Mouse (Mus musculus) forebrain, embryonic 11.5 days (tissue): ENCODE measurements around the gene Cox5a. TPM values are rescaled to one million over a fixed set of nuclear protein-coding genes. Genes with fewer than 3 reads are reported as not detected.

Experiments used
- ATAC-seq: fragments of 200-750 bp; cut with Nextera tagmentation; replicated peaks from 2 replicates; pipeline ENCODE4 v1.8.0; 2017; ENCODE audit warnings: moderate TSS enrichment; ENCODE audit not compliant: low FRiP score
- DNase-seq: peaks from one replicate; pipeline ENCODE4 v3.0.0-alpha.2; 2017; ENCODE audit warnings: low spot score
- H3K27ac ChIP-seq: fragments of 300-500 bp; sonication (generic); 2 replicates; pipeline ENCODE4 v1.5.1; 2014; ENCODE audit warnings: low read depth, low read length
- H3K27me3 ChIP-seq: fragments of 300-500 bp; sonication (generic); 2 replicates; pipeline ENCODE4 v1.6.1; 2014; ENCODE audit warnings: mild to moderate bottlenecking, low read length, mixed read lengths; ENCODE audit not compliant: control insufficient read depth, insufficient read depth
- H3K36me3 ChIP-seq: fragments of 300-500 bp; sonication (generic); 2 replicates; pipeline ENCODE4 v1.6.1; 2014; ENCODE audit warnings: mild to moderate bottlenecking, low read length, moderate library complexity, mixed read lengths; ENCODE audit not compliant: control insufficient read depth, insufficient read depth
- H3K4me1 ChIP-seq: fragments of 300-500 bp; sonication (generic); replicated peaks from 2 replicates; pipeline ENCODE4 v1.6.1; 2014; ENCODE audit warnings: low read length, mixed read lengths; ENCODE audit not compliant: control insufficient read depth, insufficient read depth
- H3K4me2 ChIP-seq: fragments of 300-500 bp; sonication (generic); 2 replicates; pipeline ENCODE4 v1.6.1; 2014; ENCODE audit warnings: low read depth, mild to moderate bottlenecking, low read length, moderate library complexity, mixed read lengths; ENCODE audit not compliant: severe bottlenecking
- H3K4me3 ChIP-seq: fragments of 300-500 bp; sonication (generic); 2 replicates; pipeline ENCODE4 v1.5.1; 2014; ENCODE audit warnings: low read depth, low read length
- H3K9ac ChIP-seq: fragments of 300-500 bp; sonication (generic); 2 replicates; pipeline ENCODE4 v1.6.1; 2014; ENCODE audit warnings: low read length
- H3K9me3 ChIP-seq: fragments of 300-500 bp; sonication (generic); 2 replicates; pipeline ENCODE4 v1.6.1; 2016; ENCODE audit warnings: low read length, mixed read lengths; ENCODE audit not compliant: control insufficient read depth
- WGBS: fragments of 180-500 bp; shearing (Covaris S2); extraction: QIAGEN DNeasy Blood & Tissue Kit; methylation state at CpG from one replicate; pipeline ENCODE4 v1.1.7; 2014; 5-methylcytosine and 5-hydroxymethylcytosine counted together
- polyA plus RNA-seq: library from polyadenylated mRNA; unstranded; fragments of >200 nt; fragmentation: Nextera tagmentation; extraction: Ambion mirVana; gene quantifications from 2 replicates; pipeline ENCODE4 v1.2.1, GENCODE M21; 2014

The Cox5a gene
- polyA plus RNA-seq, result 624 and 635 TPM in 2 replicates

DNA sequence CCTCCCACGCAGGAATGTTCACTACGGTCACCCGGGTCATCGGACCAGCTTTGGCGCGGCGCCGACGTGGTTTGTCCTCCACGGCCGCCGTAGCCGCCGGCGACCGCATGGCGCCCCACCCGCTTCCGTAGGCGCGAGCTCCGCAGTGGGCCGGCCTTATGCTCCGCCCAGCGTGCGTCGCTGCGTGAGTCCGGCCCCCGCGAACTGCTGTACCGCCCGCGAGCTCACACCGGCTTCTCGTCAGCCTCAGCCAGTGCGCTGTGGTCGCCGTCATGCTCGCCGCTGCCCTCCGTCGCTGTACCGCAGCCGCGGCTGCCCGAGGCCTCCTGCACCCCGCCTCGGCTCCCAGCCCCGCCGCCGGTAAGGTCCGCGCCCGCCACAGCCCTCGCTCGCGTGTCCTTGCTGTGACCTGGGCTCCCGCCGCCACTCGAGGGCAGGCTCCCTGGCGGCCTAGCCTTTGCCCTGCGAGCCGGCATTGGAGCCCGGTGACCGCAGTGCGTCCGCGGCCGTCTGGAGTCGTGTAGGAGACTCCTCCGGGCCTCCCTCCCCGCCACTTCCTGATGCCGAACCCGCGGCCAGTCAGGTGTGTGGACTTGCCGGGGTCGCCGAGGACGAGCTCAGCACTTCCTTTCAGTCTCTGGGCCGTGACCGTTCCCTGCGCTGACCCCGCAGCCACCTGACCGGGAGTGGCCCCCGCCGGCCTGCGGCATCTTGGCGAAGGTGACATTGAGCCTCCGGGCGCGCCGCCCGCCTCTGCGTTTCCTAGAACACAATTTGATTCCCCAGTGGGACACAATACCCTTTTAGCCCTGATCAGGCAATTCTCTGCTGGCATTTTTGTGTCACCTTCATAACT, at the start of gene Cox5a:
Cox5a (plus strand) TSS at position 219 of the 856 bp plus-strand sequence.
- Histone ChIP-seq H3K36me3 (no peaks in the 10 kb centered on the region), H3K9me3 (no peaks in the 10 kb centered on the region), H3K4me1 (peaks cover 4% of the 10 kb centered on the region; the same call in 1 of the 2 replicates), H3K4me3 (peak within 1 kb of the TSS; percentile 92), H3K27ac (peak within 1 kb of the TSS; percentile 82), H3K9ac (peak within 1 kb of the TSS; percentile 97), H3K27me3 (no peaks in the 10 kb centered on the region), H3K4me2 (peak within 1 kb of the TSS; percentile 79)
- under 1% methylated on average over 91 of the region's 95 CpGs for WGBS
- peak; percentile 94 for DNase-seq
- ATAC-seq, result peak; percentile 97

DNA sequence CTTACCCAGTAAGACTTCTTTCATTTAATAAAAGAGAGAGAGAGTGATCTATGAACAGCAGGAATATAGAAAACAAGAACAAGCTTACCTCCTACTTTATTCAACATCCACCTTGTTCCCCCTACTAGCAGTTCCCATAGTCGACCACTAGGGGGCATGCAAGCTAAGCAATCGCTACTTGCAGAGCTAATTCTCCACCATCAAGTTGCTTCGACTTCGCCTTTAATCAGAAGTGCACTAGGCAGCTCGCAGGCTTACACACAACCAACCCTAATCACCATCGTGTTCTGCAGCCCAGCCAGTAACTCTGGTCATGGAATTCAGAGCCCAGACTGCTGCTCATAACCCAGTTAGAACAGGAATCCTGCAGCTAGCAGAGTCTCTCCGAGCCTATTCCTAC, 35.3 kb upstream of the Cox5a start:
- no peaks in the 10 kb centered on the region for H3K36me3 ChIP-seq
- H3K4me2 ChIP-seq, result no peak overlapping the region
- no peak overlapping the region; the same call in 1 of the 2 replicates for H3K9ac ChIP-seq

DNA sequence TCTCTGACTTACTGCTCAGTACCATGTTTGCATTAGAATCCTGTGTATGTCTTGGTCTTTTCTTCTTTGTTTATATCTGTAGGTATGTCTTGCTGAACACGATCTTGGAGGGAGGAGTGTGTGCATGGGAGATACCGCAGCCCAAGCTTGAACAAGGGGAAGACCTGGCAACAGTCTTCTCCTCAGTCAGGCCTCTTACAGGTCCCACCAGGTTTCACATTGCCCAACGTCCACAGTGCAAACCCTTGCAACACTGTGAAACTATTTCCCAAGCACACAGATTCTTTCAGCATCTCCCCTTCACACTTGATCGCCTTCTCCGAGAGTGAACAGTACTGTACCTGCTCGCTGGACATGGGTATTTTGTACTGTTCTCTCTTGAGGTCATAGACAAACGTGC, 33.3 kb upstream of the Cox5a start:
- Histone ChIP-seq H3K9ac (no peak overlapping the region), H3K36me3 (no peaks in the 10 kb centered on the region), H3K4me2 (no peak overlapping the region), H3K27ac (no peak overlapping the region), H3K4me1 (no peaks in the 10 kb centered on the region), H3K4me3 (no peak overlapping the region), H3K9me3 (no peaks in the 10 kb centered on the region), H3K27me3 (no peaks in the 10 kb centered on the region)
- DNase-seq (no peak), ATAC-seq (no peak)
- 79% methylated on average over 7 of the region's 7 CpGs for WGBS

More for the DNA sequence above, 35.3 kb upstream of the Cox5a start:
- Histone ChIP-seq H3K27ac (no peak overlapping the region), H3K4me1 (no peaks in the 10 kb centered on the region), H3K4me3 (no peak overlapping the region), H3K27me3 (no peaks in the 10 kb centered on the region), H3K9me3 (no peaks in the 10 kb centered on the region)
- WGBS, result 19% methylated on average over 7 of the region's 7 CpGs
- ATAC-seq, result no peak; the same call in 1 of the 2 replicates
- peak; percentile 88 for DNase-seq

DNA sequence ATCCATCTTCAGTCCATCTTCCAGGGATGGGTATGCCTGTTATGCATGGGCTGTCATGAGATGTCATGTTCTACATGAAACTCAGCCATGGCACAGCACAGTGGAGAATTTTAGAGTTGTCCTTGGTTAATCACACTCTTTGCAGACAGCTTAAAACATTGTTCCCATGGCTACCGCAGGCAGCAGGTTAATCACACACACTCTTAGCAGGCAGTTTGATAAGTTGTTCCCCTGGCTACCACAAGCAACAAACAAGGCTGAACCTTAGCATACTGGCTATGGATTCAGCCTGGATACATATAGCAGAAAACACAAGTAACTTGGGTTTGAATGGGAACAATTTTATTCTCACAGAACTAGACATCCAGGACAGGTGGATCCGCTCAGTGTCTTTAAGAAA, 27.5 kb upstream of the Cox5a start:
- no peak for DNase-seq
- WGBS, result 86% methylated on average over 2 of the region's 2 CpGs

DNA sequence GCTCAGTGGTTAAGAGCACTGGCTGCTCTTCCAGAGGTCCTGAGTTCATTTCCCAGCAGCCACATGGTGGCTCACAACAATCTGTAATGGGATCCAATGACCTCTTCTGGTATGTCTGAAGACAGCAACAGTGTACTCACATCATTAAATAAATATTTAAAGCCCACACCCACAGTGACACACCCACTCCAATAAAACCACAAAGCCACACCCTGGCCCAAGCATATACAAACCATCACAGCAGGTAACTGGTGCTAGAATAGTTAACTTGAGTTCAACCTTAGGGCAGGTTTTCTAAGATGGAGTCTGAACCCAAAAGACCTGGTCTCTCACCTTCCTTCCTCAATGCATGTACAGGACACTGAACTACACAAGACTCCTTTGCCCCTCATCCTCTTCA, 26.1 kb upstream of the Cox5a start:
- no peaks in the 10 kb centered on the region for H3K4me1 ChIP-seq
- H3K4me2 ChIP-seq, result no peak overlapping the region
- ATAC-seq (no peak), DNase-seq (no peak)
- peaks cover 4% of the 10 kb centered on the region for H3K27me3 ChIP-seq
- H3K9ac ChIP-seq, result no peak overlapping the region
- no peak overlapping the region for H3K4me3 ChIP-seq
- no peak overlapping the region for H3K27ac ChIP-seq
- no peaks in the 10 kb centered on the region for H3K9me3 ChIP-seq
- no peaks in the 10 kb centered on the region for H3K36me3 ChIP-seq

More for the DNA sequence above, 27.5 kb upstream of the Cox5a start:
- H3K4me3 ChIP-seq, result no peak overlapping the region
- H3K27ac ChIP-seq, result no peak overlapping the region
- H3K9ac ChIP-seq, result no peak overlapping the region
- H3K4me1 ChIP-seq, result no peaks in the 10 kb centered on the region
- no peaks in the 10 kb centered on the region for H3K36me3 ChIP-seq
- H3K4me2 ChIP-seq, result no peak overlapping the region
- H3K9me3 ChIP-seq, result no peaks in the 10 kb centered on the region
- no peak for ATAC-seq
- H3K27me3 ChIP-seq, result no peaks in the 10 kb centered on the region

DNA sequence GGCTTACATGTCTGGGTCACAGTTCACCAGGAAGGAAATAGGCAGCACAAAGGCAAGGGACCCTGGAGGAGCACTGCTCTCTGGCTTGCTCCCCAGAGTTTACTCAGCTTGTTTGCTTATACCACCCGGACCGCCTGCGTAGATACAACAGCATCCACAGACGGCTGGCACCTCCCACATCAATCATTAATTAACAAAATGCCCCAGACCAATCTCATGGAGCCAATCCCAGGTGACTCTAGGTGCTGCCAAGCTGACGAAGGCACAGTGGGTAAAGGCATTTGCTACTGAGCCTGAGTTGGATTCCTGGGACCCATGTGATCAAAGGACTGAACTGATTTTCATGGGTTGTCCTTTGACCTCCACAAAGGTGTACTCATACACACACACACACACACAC, 23.8 kb upstream of the Cox5a start:
- Histone ChIP-seq H3K4me2 (no peak overlapping the region), H3K9me3 (no peaks in the 10 kb centered on the region), H3K4me3 (no peak overlapping the region), H3K36me3 (no peaks in the 10 kb centered on the region), H3K9ac (no peak overlapping the region), H3K27ac (no peak overlapping the region), H3K4me1 (peaks cover 9% of the 10 kb centered on the region), H3K27me3 (peaks cover 25% of the 10 kb centered on the region)
- DNase-seq, result no peak
- no peak for ATAC-seq
- 83% methylated on average over 5 of the region's 5 CpGs for WGBS

DNA sequence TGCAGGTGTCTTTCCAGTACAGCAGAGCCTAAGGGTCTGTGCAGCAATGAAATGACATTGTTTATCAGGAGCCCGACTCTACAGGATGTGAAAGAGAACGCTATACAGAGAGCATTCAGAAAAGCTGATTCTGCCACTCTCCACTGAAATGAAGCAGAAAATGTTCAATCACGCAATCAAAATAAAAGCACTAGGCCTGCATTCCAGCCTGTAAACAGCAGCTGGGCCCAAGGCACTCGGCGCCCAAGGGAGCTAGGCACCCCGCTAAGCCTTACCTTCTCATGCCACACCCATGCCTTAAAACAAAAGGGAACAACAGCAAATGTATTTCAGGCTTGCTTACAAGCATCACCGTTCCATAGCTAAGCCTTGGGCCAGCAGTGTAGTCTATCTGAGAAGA, 22.5 kb upstream of the Cox5a start:
- Histone ChIP-seq H3K4me1 (peaks cover 20% of the 10 kb centered on the region), H3K4me3 (no peak overlapping the region), H3K36me3 (no peaks in the 10 kb centered on the region), H3K27ac (no peak overlapping the region), H3K9ac (no peak overlapping the region), H3K27me3 (peaks cover 38% of the 10 kb centered on the region), H3K4me2 (no peak overlapping the region), H3K9me3 (no peaks in the 10 kb centered on the region)
- no peak for DNase-seq
- WGBS, result 49% methylated on average over 7 of the region's 7 CpGs
- no peak for ATAC-seq

DNA sequence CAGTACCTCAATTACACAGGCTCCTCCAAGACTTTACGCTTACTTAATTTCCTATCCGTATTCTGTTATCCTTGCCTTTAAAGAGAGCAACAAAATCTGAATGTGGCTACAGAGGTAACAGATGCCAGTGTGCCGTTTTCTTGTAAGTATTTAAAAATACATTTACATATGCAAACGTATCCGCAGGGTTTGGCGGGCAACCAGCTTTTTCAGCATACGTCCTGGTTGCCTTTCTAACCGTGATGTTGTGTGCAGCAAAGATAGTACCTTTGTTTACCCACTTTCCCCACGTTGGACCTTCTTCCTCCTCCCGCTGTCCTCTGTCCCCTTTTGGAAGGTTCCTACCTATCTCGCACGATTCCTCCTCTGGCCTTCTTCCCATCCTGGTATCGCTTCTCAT, 19.6 kb upstream of the Cox5a start:
- H3K4me3 ChIP-seq, result peak overlapping the region; percentile 11; the same call in 1 of the 2 replicates
- no peaks in the 10 kb centered on the region for H3K36me3 ChIP-seq
- H3K27me3 ChIP-seq, result peaks cover 67% of the 10 kb centered on the region
- DNase-seq, result no peak
- H3K9ac ChIP-seq, result peak overlapping the region; percentile 17; the same call in 1 of the 2 replicates
- no peaks in the 10 kb centered on the region for H3K9me3 ChIP-seq
- WGBS, result 3% methylated on average over 13 of the region's 13 CpGs
- no peak for ATAC-seq
- peak overlapping the region; percentile 33; the same call in 1 of the 2 replicates for H3K27ac ChIP-seq
- peaks cover 34% of the 10 kb centered on the region for H3K4me1 ChIP-seq
- peak overlapping the region; percentile 30 for H3K4me2 ChIP-seq
